Mouse (Mus musculus): ENCODE measurements at regions not wholly inside any gene's neighbourhood (a gene's known extent, or its start where the extent isn't known, plus 50 kb on each side); places are given as distances from the start of the nearest gene placed in this dataset.

DNA sequence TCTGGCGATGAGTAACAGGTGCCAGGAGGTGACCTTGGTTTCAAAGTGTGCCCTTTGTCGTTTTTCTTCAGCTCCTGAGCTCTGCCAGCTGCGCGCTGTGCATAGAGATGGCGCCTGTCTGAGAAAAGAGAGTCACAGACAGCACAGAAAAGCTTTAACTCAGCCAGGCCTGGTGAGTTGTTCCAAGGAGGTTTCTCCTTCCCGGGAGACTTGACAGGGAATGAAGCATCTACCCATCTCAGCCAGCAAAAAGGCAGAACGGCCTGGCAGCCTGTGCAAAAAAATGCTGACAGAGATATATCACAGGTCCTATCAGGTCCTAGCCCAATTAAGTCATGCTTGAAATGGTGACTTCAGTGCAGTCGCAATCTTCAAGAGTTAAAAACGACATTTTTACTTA lies 156.1 kb upstream of the Pln start:
- Histone ChIP-seq H3K4me3 (ENCODE audit: low read depth, low read length) (no peak overlapping the region), H3K9me3 (ENCODE audit: control insufficient read depth) (no peaks in the 10 kb centered on the region), H3K27ac (ENCODE audit: low read depth, low read length) (no peak overlapping the region), H3K36me3 (ENCODE audit: control insufficient read depth, insufficient read depth) (no peaks in the 10 kb centered on the region), H3K4me2 (replicated peaks; ENCODE audit: low read depth) (no peak overlapping the region), H3K9ac (ENCODE audit: low read depth, low read length) (no peak overlapping the region), H3K4me1 (replicated peaks; ENCODE audit: control insufficient read depth, insufficient read depth, low read length) (no peaks in the 10 kb centered on the region), H3K27me3 (replicated peaks; ENCODE audit: control insufficient read depth, insufficient read depth, low read length) (no peaks in the 10 kb centered on the region)
- no peak for ATAC-seq
- 61% methylated on average over 9 of the region's 9 CpGs for WGBS
- TF ChIP-seq CTCF (IDR thresholded peaks at IDR 0.05; ENCODE audit: low read depth), result no peak

- Histone ChIP-seq H3K27me3 (replicated peaks; ENCODE audit: control insufficient read depth, insufficient read depth, low read length) (no peaks in the 10 kb centered on the region), H3K9ac (ENCODE audit: low read depth, low read length) (no peak overlapping the region), H3K9me3 (ENCODE audit: control insufficient read depth) (no peaks in the 10 kb centered on the region), H3K4me1 (replicated peaks; ENCODE audit: control insufficient read depth, insufficient read depth, low read length) (no peaks in the 10 kb centered on the region), H3K27ac (ENCODE audit: low read depth, low read length) (no peak overlapping the region), H3K4me3 (ENCODE audit: low read depth, low read length) (no peak overlapping the region), H3K4me2 (replicated peaks; ENCODE audit: low read depth) (no peak overlapping the region), H3K36me3 (ENCODE audit: control insufficient read depth, insufficient read depth) (no peaks in the 10 kb centered on the region)
- TF ChIP-seq CTCF (IDR thresholded peaks at IDR 0.05; ENCODE audit: low read depth), result no peak
- WGBS, result 89% methylated on average over 3 of the region's 3 CpGs
- ATAC-seq, result no peak
Observed at GRCm38 (mm10) chr10:53208466-53208865, 129.0 kb upstream of the Pln start.

DNA sequence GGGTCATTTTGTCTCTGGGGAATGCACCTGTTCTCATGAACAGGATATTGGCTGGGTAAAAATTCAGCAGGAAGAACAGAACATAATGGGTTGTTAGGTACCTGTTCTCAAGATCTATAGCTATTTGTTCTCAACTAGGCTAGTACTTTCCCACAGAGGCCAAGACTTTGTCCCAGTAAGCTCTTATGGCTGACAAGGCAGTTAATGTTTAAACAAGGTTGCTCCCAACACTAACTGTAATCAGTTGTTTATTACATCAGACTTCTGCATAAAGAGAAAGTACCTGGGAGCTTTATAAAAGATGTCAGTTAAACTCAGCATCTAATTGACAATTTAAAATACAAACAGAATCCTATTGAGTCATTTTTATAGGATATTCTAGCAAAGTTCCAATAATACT lies 127.6 kb upstream of the Pln start:
- Histone ChIP-seq H3K4me2 (replicated peaks; ENCODE audit: low read depth) (no peak overlapping the region), H3K9ac (ENCODE audit: low read depth, low read length) (no peak overlapping the region), H3K27me3 (replicated peaks; ENCODE audit: control insufficient read depth, insufficient read depth, low read length) (no peaks in the 10 kb centered on the region), H3K27ac (ENCODE audit: low read depth, low read length) (no peak overlapping the region), H3K9me3 (ENCODE audit: control insufficient read depth) (no peaks in the 10 kb centered on the region), H3K4me1 (replicated peaks; ENCODE audit: control insufficient read depth, insufficient read depth, low read length) (no peaks in the 10 kb centered on the region), H3K36me3 (ENCODE audit: control insufficient read depth, insufficient read depth) (no peaks in the 10 kb centered on the region), H3K4me3 (ENCODE audit: low read depth, low read length) (no peak overlapping the region)
- peak; percentile 45 for ATAC-seq
- no peak for TF ChIP-seq CTCF (IDR thresholded peaks at IDR 0.05; ENCODE audit: low read depth)

Data from intestine, postnatal 0 days (tissue).